Comparison of ENCODE assay signal across 26 mouse cellular contexts in genomic region chr1:91485422-91485821, GRCm38 (mm10).
"Had no signal": no experiment of that assay in that cellular context is flagged by ENCODE, and none has a peak within 500 bp of the region (broad histone marks: within the 10 kb centered on the region; RNA-seq: fewer than 3 reads in every experiment).

No protein-coding gene starts in this region.

- H3K4me3 ChIP-seq: heart, embryonic 10.5 days; heart, embryonic 12.5 days; heart, embryonic 13.5 days; heart, embryonic 15.5 days; hindbrain, embryonic 10.5 days; hindbrain, embryonic 12.5 days; hindbrain, embryonic 13.5 days; hindbrain, embryonic 15.5 days; intestine, embryonic 15.5 days; kidney, embryonic 15.5 days; layer of hippocampus, adult 2 months; left cerebral cortex, adult 2 months had no signal

- H3K36me3 ChIP-seq: heart, embryonic 10.5 days; heart, embryonic 12.5 days; heart, embryonic 13.5 days; heart, embryonic 15.5 days; hindbrain, embryonic 10.5 days; hindbrain, embryonic 12.5 days; hindbrain, embryonic 13.5 days; hindbrain, embryonic 15.5 days; intestine, embryonic 15.5 days; kidney, embryonic 15.5 days had no signal

- DNase-seq: heart, postnatal 10 days; heart, postnatal 14 days; heart, postnatal 36 days; heart, postnatal 4 days; kidney, adult 11 months; kidney, adult 18-20 months; kidney, postnatal 10 days; kidney, postnatal 14 days; kidney, postnatal 25 days; kidney, postnatal 4 days; layer of hippocampus, adult 9-11 months; layer of hippocampus, postnatal 36 days had no signal

- H3K27me3 ChIP-seq: heart, embryonic 12.5 days; heart, embryonic 13.5 days; heart, embryonic 15.5 days; hindbrain, embryonic 12.5 days; hindbrain, embryonic 13.5 days; hindbrain, embryonic 15.5 days; intestine, embryonic 15.5 days; kidney, embryonic 15.5 days had no signal

- H3K4me2 ChIP-seq: heart, embryonic 11.5 days; heart, embryonic 12.5 days; heart, embryonic 13.5 days; heart, embryonic 15.5 days; hindbrain, embryonic 12.5 days; hindbrain, embryonic 13.5 days; hindbrain, embryonic 14.5 days; hindbrain, embryonic 15.5 days; intestine, embryonic 15.5 days; kidney, embryonic 15.5 days had no signal
